Mouse (Mus musculus): ENCODE measurements at regions not wholly inside any gene's neighbourhood (a gene's known extent, or its start where the extent isn't known, plus 50 kb on each side); places are given as distances from the start of the nearest gene placed in this dataset.

DNA sequence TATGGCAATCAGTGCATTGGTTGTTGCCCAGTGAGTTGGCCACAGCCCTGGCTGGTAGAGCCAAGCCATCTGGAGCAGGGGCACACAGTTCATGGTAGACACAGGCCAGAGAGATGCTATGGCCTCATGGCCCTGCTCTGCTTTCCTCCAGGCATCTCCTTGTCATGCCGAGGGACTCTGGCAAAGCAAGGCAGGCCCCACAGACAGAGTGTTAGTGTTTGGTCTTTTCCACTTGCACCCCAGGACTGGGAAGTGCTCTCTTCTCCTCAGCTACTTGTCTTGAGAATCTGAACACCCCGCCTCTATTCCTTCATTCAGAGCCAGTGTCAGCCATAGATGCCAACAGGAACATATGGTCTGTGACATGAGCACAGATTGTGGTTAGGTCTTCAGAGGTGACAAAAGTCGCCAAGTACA lies 148.1 kb upstream of the Pgrmc2 start:
- no peak for DNase-seq (ENCODE audit: low read depth)

- DNase-seq (ENCODE audit: low read depth): no peak
Measured at GRCm38 (mm10) chr3:41229493-41229892, 146.6 kb upstream of the Pgrmc2 start.

- peak; percentile 58 for DNase-seq (ENCODE audit: low read depth)
Measured at GRCm38 (mm10) chr3:41228536-41228935, 145.7 kb upstream of the Pgrmc2 start.

GRCm38 (mm10) chr3:41220746-41221145 lies 137.9 kb upstream of the Pgrmc2 start:
- DNase-seq (ENCODE audit: low read depth): no peak

GRCm38 (mm10) chr3:41217770-41218169 lies 134.9 kb upstream of the Pgrmc2 start:
- no peak for DNase-seq (ENCODE audit: low read depth)

GRCm38 (mm10) chr3:41213533-41213932 lies 130.7 kb upstream of the Pgrmc2 start:
- no peak for DNase-seq (ENCODE audit: low read depth)

- DNase-seq (ENCODE audit: low read depth): no peak
Measured at GRCm38 (mm10) chr3:41210333-41210732, 127.5 kb upstream of the Pgrmc2 start.

DNA sequence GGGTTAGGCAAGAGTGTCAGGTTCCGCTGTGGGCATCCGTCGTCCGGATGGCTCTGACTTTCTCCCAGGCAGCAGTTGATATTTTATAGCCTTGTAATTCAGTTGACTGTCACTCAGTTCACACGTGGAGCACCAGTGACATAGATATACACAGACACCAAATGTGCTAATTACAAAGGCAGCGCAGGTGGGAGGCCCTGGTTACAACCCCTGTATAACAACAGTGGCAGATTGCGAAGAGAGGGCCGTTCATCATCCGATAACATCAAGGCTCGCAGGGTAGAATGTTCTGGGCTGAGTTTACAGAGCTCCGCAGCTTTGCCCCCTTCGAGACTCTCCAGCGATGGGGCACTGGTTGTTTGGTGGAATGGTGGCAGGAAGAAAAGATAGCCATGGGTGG lies 120.0 kb upstream of the Pgrmc2 start:
- no peak for DNase-seq (ENCODE audit: low read depth)

GRCm38 (mm10) chr3:41201782-41202181 lies 118.9 kb upstream of the Pgrmc2 start:
- no peak for DNase-seq (ENCODE audit: low read depth)

GRCm38 (mm10) chr3:41200026-41200425 lies 117.2 kb upstream of the Pgrmc2 start:
- no peak for DNase-seq (ENCODE audit: low read depth)

GRCm38 (mm10) chr3:41198216-41198976 lies 115.5 kb upstream of the Pgrmc2 start:
- DNase-seq (ENCODE audit: low read depth): no peak

DNA sequence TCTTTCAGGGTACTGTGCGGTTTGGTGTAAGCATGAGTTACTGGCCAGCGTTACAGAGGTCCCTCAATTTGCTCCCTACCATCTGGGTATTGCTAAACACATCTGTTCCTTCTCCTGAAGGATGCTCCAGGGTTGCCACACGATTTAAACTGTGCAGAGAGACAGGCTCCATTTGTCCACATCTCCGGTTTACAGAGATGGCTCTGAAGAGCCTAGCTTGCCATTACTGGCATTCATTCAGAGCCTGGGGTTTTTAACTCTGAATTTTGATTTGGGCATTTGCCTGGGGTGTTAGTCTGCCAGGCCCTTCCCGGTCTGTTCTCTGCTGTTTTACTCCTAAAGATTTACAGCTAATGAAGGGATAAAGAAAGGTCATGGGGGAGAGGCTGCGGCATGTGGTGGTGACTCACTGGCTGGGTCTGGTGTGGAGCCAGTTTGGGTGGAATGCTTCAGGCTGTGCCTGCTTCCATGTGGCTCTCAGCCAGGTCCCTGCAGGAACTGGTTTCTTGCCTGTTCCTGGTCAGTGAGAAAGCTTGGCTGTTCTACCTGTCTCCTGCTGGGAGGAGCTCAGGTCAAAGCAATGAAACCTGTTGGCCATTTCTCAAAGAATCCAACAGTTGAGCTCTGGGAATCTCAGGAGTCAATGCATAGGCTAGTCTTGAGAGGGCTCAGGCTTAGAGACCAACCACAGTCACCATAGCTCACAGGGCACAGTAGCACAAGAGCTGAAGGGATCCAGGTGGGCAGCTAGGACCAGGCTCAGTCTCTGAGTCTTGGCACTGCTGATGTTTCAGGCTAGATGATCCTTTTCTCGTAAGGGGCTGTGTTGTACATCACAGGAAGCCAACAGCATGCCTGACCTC lies 112.5 kb upstream of the Pgrmc2 start:
- peak; percentile 97 for DNase-seq (ENCODE audit: low read depth)

GRCm38 (mm10) chr3:41194311-41195112 lies 111.7 kb upstream of the Pgrmc2 start:
- no peak for DNase-seq (ENCODE audit: low read depth)

DNA sequence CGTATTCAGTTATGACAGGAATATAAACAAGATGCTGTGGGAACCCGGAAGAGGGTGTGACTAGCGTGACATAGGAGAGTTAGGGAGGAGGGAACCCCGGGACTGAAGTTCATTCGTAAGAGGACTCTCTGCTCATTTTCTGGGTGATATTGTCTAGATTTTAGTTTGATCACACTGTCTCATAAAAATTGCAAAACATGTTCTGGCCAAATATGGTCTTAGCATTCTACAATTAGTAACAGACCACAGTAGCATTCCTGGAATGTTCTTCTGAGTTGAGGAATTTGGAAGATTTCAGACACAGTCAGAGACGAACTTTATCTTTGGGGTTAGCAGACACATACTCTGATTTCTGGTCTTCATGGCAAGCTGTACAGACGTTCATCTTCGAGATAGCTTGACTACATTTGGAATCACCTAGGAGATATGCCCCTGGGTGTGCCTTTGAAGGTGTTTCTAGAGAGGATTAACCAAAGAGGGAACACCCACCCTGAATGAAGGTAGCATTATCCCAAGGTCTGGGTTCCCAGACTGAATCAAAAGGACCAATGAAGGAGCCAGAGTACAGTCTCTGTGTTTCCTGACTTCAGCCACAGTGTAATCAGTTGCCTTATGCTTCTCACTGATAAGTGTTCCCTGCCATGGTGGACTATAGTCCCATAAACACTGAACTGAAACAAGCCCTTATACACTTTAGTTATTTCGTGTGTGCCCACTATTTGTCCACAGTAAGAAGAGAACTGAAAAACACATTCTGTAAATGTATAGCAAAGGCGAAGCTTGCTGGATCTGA lies 102.7 kb upstream of the Pgrmc2 start:
- no peak for DNase-seq (ENCODE audit: low read depth)

DNA sequence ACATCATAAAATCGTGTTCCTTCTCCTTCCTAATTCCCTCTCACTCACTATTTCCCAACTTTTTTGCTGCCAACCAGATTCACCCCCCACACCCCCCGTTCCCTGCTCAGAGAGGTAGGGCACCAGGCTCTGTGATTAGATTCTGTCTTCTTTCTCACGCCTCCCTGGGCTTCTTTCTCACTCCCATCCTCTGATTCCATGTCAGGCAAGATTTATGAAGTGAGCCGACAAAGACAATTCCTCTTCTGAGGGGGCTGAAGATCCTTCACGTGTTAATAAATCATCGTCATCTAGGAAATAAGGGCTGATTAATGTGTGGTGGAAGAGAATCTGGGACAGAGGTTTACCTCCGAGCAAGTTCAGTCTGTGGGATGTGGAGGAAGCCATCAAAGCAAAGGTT lies 101.5 kb upstream of the Pgrmc2 start:
- DNase-seq (ENCODE audit: low read depth): no peak

DNA sequence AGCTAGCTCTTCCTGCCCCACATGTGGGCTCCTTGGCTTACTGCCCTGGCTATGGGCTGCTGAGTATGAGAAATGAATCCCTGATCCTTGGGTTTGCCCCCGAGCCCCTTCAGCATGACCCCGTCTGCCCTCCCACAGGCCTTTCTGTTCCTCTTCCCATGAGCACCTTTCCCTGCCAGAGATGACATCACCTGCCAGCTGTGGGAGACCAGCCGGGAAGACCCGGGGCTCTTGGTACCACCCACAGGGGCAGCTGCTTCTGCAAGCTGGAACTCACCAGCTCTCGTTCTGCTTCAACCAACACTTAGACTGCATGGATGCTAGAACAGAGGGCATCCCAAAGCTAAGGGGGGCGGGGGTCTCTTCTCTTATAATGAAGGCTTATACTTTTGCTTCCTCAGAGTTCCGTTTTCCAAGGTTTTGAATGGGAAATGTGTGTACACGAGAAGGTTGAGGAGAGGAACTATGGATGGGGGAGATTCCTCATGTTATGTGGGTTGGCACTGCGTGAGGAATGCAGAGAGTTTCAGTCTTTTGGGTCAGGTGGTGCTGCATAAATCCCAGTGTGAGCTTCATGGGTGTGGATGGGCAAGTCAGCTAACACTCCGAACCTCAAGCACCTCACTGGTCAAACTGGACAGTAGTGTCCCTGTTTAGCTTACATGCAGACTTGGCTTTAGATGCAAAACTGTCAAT lies 100.2 kb upstream of the Pgrmc2 start:
- DNase-seq (ENCODE audit: low read depth): no peak

DNA sequence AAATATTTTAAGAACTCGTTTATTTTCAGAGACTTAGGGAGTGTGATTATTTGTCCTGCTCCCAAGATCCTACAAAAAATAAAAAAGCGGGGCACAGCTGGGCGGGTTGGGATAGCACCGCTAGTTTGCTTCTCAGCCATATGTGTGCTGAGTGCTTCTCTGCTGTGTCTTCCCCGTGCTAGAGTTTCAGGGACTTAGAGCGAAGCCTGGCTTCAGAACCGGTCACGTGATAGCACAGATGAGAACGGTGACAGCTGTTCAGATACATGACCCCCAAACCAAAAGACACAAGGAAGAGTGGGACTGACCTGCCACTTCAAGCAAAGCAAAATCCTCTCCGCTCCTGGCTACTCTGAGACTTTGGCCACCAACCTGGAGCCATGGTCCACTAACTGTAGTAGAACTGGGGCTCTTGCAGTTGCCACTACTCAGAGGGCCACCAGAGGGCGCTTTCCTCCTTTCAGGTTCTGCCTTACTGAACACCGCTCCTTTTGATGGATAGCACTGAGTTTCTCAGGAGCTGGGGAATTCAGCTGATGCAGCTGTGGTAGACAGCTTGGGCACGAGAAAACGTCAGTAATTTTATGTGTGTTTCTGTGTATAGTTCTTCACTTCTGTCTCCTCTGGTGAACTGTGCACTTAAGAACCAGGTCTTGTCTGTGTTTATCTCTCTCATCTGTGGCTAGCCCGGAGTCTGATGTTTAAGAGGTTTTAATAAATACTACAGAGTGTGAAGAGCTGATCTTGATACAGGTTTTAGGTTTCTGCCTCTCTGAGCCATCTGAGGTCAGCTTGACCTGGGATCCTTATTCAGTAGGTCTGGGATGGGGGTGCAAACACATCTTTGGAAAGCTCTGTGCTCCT lies 99.4 kb upstream of the Pgrmc2 start:
- DNase-seq (ENCODE audit: low read depth): peak; percentile 67

DNA sequence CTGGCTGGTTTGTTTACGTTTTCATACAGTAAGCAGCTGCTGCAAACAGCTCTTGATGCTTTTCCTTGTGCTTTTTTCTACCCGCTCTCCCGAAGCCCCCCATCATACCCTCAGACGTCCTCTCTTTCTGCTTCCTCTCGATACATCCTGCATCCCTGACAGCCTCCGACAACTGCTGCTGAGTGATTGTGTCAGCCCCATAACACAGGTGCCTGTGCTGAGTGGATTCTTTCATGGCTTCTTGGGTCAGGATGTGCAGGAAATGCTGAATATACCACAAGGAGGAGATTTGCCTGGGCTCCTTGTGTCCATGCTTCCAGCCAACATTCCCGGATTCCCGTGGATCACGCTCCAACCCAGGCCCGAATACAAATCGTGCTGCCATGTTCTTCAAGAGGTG lies 98.6 kb upstream of the Pgrmc2 start:
- DNase-seq (ENCODE audit: low read depth): no peak

GRCm38 (mm10) chr3:41180911-41181310 lies 98.1 kb upstream of the Pgrmc2 start:
- DNase-seq (ENCODE audit: low read depth): no peak

All from fibroblast of lung, adult 2 months (primary cell).